Mouse (Mus musculus): ENCODE results near the gene Capn2.

GRCm38 (mm10) chr1:182518143-182518680, 804 bp upstream of the Capn2 start:
- TF ChIP-seq CTCF (IDR thresholded peaks at IDR 0.05; ENCODE audit: low read depth, low read length) (no peak), POLR2A (IDR thresholded peaks at IDR 0.05; ENCODE audit: borderline replicate concordance, low read depth, low read length) (no peak)

Data from bone marrow macrophage, adult 2 months (primary cell).